Mouse (Mus musculus) adrenal gland, postnatal 36 days (tissue): ENCODE results near the gene Wwc2. TPM values are rescaled to one million over a fixed set of nuclear protein-coding genes. Genes with fewer than 3 reads are reported as not detected.

Source experiments
- DNase-seq, 2 experiments: peaks; one replicate each; pipeline ENCODE4 v3.0.0; 2021; ENCODE audit warnings: mixed read lengths in 1 of 2
- total RNA-seq, 2 experiments: library from RNA; stranded (reverse); gene quantifications; 2 replicates each; pipeline ENCODE4 v1.2.3; 2021

The Wwc2 gene
- total RNA-seq, 2 experiments from 2014 or later, result 25.1 to 26.0 TPM

- no peak for DNase-seq
These were observed 50.5 kb downstream of the Wwc2 start for GRCm38 (mm10) chr8:47939933-47940870.

- no peak for DNase-seq
These were observed 51.5 kb downstream of the Wwc2 start for GRCm38 (mm10) chr8:47939217-47939616.

- no peak for DNase-seq
These were observed 54.3 kb downstream of the Wwc2 start for GRCm38 (mm10) chr8:47936386-47936785.

DNA sequence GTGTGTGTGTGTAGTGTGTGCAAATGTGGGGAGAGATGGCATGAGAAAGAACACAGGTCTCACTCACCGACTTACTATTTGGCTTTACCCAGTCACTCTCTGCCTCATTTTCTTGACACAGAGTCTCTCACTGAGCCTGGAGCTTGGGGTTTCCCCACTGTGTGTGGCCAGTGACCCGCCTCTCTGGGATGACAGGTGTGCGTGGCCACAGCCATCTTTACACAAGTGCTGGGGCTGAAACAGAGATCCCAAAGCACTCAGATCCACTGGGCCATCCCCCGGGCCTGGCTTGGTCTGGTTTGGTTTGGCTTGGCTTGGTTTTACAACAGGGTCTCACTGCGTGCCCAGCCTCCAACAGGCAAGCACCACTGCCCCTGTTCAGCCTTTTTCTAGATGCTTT lies 55.3 kb downstream of the Wwc2 start:
- no peak for DNase-seq

GRCm38 (mm10) chr8:47933087-47933486 lies 57.6 kb downstream of the Wwc2 start:
- no peak for DNase-seq

DNA sequence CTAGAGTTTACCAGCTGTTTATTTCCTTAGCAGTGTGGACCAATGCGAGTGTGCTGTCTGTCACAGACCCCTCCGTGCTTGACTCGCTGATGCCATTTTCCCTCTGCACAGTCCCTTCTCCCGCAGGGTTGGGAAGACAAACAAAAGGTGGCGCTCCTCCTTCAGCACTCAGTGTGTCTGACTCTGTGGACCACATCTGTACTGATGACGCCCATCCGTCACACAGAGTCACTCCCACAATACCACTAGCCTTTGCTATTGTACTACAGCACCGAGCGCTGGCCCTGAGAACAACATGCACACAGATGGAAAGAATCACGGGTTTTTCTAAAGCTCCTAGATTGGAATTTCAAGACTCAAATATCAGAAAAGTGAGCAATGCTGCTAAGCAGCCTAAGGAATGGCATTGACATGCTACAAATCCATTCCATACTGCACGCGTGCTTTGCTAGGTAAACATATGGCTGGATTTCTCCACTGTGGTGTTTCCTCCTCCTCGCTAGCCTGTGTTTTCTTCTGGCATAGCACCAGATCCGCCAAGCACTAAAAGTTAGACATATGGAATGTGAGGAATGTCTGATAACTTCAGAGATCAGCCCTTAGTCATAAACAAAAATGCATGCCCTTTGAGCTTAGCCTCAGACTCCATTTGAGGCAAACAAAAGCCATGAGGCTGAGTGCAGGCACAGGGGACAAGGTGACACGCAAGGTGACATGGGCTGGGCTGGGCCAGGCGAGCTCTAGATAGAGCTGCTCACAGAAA lies 58.5 kb downstream of the Wwc2 start:
- DNase-seq, result no peak

GRCm38 (mm10) chr8:47931371-47931770 lies 59.4 kb downstream of the Wwc2 start:
- DNase-seq, result no peak

DNA sequence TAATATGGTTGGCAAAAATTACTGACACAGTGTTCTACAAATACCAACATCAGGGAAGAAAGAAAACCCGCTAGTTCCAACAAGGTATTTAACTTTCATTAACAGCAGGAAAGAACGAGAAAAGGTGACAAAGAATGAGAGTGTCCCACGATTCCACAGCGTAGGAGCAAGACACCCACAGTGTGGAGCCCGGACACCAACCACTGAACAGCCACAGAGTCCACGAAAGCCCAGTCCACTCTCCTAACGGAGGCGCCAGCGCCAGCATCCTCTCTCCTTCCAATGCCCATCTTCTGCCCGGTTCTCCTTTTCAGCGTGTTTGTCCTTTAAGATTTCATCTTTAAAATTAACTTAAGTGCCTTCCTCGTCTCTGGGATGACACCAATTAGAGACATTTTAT lies 61.1 kb downstream of the Wwc2 start:
- no peak for DNase-seq

DNA sequence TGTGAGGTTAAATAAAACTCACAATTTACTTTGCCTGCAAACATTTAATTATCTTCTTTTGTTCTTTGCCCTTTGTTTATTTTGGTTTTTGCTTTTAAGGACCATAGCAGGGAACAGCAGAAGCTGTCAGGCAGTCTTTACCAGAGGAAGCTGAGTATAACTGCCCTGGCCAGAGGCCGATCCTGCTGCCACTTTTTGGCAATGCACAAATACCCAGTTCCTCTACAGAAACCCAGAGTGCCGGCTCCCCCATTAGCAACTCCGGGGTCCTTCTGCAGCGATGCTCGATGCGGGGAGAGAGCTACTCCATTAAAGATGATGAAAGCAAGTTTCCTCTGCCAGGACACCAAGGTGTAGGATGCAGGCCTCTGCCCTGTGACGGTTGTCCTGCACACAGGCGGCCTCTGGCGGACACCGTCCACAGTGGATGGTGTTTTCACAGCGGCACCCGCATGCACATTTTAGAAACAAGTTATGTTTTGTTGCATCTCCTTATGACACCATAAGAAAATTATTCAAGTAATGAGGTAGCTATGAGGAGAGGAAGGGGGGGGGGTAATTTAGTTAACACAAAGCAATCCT lies 62.0 kb downstream of the Wwc2 start:
- DNase-seq, result no peak

DNA sequence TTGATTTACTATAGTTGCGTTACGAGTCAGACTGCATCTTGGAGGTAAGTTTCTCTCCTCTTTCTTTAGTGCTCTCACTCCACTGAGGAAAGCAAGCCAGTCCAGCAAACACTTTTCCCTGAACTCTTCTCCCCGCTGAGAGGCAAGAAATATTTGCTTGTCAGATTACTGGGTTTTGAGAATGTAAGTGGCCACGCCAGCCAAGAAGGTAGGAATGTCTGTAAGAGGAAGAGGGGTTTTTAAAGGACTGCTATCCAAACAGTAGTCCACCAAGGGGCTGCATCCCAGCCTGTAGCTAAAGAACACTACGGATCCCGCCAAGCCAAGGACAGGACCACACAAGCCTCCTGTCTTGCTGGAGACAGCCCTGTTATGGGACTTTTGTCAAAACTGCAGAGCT lies 65.8 kb downstream of the Wwc2 start:
- no peak for DNase-seq

- no peak for DNase-seq
These were observed 67.9 kb downstream of the Wwc2 start for GRCm38 (mm10) chr8:47922816-47923215.

- no peak for DNase-seq
These were observed 68.7 kb downstream of the Wwc2 start for GRCm38 (mm10) chr8:47922011-47922410.

- no peak for DNase-seq
These were observed 70.1 kb downstream of the Wwc2 start for GRCm38 (mm10) chr8:47920575-47921144.

DNA sequence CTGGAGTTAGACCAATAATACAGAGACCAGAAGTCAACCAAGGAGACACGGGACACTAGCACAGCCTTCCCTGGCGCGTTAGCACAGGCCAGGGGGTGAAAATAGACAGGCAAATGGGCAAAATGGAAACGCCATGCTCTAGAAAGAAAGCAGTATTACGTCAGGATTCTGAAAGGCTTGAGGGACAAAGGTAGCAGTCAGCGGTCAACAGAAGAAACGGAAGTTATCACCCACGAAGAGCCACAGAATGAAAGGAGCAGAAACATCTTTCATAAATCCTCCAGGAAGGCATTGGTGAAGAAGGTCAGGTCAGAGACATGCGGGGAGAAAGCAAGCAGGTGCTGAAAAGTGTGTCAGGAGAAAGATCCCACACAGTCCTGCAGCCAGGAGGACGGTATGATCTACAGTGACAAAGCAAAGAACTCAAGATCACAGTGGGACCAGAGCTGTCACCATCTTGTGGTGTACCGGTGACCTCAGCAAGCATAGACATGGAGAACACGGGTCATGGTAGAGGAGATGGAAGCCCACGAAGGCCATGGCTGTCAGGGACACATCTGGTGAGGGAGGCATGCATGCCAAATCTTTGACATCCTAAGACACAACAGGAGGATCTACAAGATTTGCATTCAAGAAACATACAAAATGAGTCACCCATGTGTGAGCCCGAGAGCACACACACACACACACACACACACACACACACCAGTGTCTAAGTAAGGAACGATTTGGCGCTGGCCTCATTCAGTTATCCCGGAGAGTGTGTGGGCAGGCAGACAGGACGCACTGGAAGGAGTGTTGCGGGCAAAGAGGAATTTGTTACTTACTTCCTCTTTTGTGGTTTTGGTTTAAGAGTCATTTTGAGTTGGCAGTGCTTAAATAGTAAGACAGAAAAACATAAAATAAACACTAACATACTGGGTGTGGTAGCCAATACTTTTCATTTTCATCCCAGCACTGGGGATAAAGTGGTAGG lies 73.4 kb downstream of the Wwc2 start:
- no peak for DNase-seq

DNA sequence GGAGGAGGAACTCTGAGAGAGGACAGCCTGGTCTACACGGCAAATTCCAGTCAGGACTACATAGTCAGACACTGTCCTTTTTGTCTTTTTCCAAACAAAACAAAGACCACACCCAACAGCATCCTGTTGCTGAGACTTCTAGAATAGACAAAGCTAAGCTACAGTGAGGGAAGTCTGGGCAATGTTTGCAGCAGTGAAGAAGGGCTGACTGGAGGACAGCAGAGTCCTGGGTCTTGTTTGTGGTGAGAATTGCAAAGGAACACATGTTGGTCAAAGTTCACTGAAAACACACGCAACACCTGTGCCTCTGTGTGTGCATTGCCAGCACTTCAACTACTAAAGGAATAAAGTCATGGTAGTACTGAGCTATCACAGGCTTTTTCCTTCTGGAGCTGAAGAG lies 75.2 kb downstream of the Wwc2 start:
- no peak for DNase-seq

- DNase-seq, result no peak
These were observed 75.8 kb downstream of the Wwc2 start for GRCm38 (mm10) chr8:47914946-47915345.

- no peak for DNase-seq
These were observed 76.6 kb downstream of the Wwc2 start for GRCm38 (mm10) chr8:47914161-47914560.

DNA sequence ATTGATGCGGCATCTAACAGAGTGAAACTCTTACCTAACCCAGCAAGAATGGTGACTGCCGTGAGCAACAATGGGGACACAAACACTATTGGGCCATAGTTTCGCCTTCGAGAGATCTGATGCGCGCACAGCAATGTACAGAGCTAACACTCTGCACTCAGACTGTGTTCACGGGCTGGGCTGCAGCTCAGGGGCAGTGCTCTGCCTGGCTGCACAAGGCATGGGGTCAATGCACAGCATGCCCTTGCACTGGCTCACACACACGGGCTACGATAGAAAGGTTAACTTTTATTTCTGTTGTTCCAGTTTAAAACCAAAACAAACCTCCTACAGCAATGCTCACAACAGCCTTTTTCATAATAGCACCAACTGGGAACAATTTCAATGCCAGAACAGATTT lies 77.1 kb downstream of the Wwc2 start:
- no peak for DNase-seq

DNA sequence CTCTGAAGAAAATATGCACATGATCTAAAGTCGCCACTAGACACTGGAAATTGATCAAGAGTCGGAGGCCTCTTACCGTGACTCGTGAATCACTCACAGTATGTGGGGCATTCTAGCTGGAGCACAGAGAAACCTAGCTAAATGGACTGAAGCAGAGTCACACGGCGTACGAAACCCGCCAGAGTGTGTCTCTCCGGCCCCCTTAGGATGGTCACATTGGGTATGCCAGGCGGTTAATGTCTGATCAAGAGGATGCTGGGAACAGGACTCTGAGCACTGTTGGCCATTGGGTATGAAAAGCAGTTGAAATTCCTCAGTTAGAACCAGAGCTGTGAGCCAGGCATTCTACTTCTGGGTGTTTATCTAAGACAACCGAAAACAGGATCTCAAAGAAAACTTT lies 81.0 kb downstream of the Wwc2 start:
- no peak for DNase-seq

DNA sequence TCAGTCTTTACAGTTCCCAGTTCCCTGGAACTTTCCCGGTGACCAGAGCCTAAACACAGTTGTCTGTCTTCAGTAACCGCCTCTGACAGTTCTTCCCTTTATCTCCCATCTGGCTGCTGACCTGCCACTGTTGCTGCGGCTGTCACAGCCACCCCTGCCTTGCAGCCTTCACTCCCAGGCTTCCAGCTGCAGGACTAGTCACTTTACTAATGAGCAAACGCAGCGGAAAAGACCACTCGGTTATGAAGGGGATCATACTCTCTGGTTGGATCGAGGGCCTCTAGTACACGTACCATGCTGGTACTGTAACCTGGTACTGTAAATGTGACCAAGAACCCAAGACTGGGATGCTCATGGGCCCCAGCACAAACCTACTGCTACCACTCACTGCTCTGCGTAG lies 83.7 kb downstream of the Wwc2 start:
- no peak for DNase-seq

- no peak for DNase-seq
These were observed 84.6 kb downstream of the Wwc2 start for GRCm38 (mm10) chr8:47906142-47906541.
